Mouse (Mus musculus): Measurements from ENCODE around the gene Vmn1r70.

Vmn1r70 gene

GRCm38 (mm10) chr7:10631232-10631631 lies at the start of gene Vmn1r70:
TSS of gene Vmn1r70 (plus strand) at chr7:10631532.
- DNase-seq = no peak

GRCm38 (mm10) chr7:10613559-10613958 lies 17.8 kb upstream of the Vmn1r70 start, which contains the start of gene Vmn1r69:
TSS of gene Vmn1r69 (minus strand) at chr7:10613659.
- DNase-seq = no peak

Data from lung, postnatal 10 days (tissue).